Mouse (Mus musculus) embryo, embryonic 11.5 days (tissue): ENCODE measurements at regions not wholly inside any gene's neighbourhood (a gene's known extent, or its start where the extent isn't known, plus 50 kb on each side); places are given as distances from the start of the nearest gene placed in this dataset.

Source experiments
- DNase-seq: peaks from one replicate; pipeline ENCODE4 v3.0.0-alpha.2; 2012; ENCODE audit warnings: low read depth, low spot score

DNA sequence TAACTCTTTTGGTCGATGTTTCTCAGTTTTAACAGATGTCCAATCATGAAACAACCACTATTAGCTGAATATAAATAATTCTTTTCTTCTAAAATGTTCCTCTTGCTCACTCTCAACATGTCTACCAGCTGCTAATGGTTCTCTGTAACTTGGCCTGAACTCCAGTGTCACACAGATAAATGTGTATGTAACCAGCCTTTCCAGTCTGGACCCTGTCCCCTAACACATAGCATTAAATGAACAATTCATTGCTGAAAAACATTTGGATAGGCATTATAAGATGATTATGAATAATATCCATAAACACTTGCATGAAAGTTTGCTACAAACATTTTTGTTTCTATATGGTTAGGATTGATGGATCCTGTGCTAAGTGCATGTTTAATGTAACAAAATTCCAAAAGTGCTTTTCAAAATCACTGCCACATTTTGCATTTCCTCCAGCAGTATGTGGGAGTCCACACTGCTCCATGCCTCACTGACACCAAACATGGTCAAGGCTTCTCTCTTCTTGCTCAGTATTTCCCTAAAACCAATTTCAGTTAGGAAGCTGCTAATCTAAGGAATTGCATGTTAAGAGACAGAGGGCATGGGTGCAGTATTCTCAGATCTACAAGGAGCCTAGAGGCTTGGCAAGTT, 82.1 kb upstream of the Thbs1 start:
- no peak for DNase-seq

DNA sequence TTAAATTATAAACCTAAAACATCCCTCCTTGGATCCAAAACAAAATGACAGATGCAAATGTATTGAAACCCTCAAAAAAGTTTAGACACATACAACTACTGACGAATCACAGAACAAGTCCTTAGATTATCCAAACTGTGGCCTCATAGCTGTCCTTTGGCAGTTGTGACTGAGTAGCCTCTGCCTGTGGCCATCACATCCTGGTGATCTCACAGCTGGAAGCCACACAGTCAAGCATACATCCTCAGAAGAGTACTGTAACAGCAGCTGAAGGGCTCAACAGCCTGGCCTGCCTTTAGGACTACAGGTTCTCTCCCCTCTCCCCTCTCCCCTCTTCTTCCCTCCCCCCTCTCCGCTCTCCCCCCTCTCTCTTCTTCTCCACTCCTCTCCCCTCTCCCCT, 80.0 kb upstream of the Thbs1 start:
- no peak for DNase-seq

DNA sequence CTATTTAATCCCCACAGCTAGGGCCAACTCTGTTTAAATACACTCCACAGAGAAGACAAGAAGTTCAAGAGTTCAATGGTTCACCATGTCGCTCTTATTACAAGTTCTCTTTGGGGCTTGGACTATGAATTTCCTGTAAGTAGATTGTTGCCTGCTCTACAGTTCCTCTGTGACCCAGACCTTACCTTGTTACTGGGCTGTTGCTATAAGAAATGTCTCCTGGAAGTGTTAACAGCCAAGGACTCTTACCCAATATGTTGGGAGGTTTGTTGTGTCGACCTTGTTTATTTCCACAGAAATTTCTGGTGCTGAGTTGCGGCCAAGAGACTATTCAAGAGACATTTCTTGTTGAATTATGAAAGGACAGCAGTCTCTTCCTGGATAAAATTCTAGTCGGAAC, 78.3 kb upstream of the Thbs1 start:
- no peak for DNase-seq

DNA sequence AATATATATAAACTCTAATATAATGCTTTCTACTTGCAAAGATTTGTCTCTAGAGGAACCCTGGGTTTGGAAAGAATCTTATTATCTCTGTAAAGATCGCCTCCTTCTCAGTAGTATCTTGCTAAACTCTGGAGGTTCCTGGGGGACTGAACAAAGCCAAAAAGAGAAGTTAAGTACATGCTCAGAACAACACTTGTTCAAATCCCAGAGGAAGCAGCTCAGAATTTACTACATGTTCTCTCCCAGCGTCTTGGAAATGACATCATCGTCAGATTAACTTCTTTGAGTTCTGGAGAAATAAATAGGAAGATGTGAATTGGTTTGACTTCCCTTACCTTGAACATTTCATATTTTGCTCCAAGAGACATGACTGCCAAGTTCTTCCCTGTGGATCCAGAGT, 77.7 kb upstream of the Thbs1 start:
- DNase-seq, result no peak

DNA sequence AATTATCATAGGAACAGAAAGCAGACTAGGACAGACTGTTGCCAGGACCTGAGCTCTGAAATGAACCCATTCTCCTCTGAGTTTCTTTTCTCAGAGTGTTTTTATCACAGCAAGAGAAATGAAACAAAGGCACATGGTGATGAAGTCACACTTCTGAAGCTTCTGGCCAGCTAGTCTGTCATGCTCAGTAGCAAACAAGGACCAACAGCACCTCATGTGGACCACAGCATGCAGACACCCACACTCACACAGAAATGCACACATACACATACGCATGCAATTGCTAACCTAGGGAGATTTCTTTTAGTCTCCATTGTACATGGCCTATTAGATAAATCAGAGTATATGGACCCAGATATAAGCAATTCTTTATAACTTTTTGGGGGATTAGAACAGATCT, 76.3 kb upstream of the Thbs1 start:
- DNase-seq, result no peak

DNA sequence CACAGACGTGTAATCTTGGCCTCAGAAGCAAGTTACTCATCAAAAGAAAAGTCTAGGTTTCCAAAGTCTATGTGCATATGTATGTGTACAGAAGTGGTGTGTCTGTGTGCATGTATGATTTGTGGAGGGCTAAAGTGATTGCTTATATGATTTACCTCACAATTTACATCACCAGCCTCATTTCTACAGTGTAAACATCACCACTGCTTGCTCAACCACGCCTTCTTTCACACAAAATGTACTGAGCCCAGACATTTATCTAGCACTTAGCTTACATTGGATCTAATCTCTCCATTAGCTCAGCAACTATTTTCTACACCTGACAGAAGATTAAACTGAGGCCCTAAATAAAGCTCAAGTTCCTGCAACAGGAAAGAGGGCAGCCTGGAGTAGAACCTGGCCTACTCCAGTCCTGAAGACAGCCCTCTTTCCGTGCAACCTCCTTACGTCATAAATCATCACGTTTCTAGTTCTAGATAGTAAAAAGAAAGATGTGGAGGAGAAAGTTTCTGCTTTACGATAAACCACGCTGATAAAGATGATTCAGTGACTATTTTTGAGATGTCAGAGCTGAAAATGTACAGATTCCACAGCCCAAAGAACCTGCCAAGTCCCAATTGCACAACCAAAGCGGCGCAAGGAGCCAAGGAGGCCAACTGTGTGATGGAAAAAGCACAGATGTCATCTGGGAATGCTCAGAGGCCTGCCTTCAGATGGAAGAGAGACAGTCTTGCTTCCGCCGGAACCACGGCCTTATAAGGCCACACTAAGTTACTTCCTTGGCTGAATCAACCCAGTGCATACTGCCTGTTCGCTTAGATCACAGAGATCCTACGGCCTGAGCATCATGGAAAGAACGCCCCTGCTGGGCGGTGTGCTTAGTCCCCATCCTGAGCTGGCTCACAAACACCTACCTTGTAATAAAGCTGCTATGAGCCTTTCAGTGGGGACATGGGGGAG, 72.5 kb upstream of the Thbs1 start:
- DNase-seq, result no peak

DNA sequence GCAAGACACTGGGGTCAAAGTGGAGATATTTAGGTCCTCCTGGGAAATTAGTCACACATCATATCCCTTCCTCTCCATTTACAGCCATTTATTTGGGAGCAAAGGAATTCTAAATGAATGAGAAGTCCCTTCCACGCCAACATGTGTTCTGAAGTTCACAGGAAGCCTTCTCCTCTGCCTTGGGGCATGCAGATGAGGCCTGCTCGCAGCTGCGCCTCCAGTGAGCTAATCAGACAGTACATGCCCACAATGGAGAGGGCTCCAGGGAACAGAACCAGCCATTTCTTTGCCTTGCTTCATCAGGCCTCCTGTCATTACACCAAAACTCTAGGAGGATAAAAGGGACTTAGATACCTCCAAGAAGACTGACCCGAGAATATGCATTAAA, 71.9 kb upstream of the Thbs1 start:
- DNase-seq, result no peak

DNA sequence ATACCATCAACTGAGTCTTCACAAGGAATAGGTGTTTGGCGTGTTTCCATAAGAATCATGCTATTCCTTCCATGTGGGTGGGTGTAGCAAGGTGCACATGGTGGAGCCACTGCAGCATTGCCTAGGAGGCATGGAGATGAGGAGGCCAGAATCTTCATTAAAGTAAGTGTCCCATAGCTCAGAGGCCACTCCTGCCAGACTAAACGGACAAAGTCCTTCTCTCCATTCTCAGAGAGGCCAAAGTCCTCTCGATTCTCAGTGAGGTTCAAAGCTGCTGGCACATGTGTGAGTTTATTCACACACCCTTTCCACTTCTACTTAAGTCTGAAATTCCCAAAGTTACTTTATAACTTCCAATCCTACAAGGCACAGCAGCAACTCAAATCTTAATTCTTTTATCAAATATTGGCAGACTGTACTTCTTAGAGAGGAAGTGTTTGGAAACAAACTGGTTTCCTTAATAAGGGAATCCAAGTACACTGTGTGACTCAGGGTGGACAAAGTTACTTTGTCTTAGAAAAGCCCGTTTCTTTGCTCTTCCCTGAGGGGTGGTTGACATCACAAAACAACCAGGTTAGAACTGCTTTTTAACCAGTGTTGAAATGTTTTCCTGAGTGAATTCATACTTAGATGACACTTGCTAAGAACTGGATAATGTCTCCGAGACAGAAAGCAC, 69.2 kb upstream of the Thbs1 start:
- no peak for DNase-seq

DNA sequence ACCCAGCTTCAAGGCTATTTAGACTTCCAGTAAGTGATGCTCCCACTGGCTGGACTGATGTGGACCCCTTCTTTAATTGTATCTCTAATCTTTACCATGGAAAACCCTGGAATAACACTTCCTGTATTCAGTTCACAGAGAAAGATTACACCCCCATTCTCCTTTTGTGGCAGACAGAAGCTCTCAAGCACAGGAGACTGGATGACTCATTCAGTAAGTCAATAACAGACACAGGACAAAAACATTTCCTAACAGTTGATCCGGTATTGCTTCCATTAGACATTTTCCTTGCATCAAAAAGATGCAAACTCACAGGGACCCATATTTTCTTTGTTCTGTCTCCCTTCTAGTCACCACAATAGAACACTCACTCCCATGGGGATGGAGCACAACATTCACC, 67.0 kb upstream of the Thbs1 start:
- DNase-seq, result no peak

DNA sequence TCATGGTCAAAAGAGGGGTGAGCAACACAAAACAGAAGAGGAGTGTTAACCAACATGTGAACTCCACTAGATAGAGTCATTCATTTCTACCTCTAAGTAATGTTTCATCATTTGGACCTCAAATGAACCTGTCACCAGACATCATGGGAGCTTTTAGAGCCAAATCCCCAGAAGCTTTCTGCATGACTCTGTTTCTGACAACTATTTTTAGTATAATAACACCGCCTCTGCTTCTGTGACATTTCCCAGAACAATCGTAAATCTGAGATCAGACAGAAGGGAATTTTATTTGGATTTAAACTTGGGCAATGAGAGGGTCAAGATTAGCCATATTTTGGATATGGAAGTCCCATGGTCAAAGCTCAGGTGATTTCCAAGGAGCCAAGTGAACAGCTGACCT, 61.4 kb upstream of the Thbs1 start:
- no peak for DNase-seq

DNA sequence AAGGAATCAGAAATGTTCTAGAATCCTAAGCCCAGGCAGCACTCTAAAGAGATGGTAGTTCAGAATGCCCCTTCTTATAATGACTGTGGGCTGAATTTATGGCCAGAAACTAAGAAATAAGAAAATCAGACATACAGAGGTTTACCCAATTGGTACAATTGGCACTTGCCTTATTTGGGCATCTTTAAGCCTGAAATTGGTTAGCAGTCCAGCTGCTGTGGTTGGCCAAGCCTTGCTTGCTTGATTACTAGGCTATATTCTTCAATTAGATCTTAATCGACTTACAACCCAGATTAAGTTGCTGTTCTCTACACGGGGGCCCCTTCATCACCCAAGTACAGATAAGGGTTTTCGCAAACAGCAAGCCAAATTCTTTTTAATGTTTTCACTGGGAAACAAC, 60.1 kb upstream of the Thbs1 start:
- DNase-seq, result no peak

DNA sequence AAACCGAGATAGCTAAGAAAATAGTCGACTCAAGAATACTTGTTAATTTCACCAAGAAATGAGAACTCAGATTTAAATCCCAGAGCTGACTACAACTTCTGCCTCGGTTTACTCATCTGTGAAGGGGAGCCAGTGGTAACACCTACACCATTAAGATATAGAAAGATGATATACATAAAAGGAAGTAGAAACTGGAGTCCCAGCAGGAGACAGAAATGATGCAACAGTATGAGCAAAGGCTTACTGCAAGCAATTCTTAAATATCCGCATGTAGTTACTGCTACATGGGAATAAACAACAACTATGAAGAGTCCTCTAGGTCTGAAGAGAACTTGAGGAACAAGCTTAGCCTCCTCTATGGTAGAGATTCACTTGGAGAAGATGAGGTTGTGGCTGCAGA, 58.2 kb upstream of the Thbs1 start:
- DNase-seq, result no peak

DNA sequence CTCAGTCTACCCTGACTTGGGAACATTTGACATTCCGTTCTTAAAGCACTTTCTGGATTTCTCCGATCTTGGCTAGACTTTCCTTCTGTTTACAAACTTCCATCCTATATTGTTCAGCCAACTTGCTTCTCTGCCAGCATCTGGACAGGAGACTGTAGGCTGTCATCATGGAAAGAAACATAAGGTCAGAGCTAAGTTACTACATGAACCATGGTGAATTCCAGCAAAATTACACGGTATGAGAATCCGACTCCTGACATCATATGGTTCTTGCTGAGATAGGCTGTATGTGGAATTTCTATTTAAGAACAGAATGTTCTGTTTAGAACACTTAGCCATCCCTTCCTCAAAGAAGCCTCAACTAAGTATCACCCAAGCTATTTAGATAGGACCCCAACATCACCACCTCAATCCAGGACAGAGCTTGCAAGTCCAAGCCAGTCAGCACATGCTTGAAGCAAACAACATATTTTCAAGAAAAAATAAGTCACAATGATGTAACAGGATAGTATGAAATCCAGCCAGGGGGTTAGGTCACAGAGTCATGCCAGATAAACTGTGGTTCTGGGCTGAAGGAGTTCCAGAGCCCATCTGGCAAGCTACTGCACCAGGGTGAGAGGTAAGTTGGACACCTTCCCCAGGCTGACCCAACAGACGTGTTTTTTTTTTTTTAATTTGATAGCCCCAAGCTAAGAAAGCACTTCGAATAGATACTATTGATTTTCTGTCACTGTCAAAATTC, 52.9 kb upstream of the Thbs1 start:
- DNase-seq, result no peak

DNA sequence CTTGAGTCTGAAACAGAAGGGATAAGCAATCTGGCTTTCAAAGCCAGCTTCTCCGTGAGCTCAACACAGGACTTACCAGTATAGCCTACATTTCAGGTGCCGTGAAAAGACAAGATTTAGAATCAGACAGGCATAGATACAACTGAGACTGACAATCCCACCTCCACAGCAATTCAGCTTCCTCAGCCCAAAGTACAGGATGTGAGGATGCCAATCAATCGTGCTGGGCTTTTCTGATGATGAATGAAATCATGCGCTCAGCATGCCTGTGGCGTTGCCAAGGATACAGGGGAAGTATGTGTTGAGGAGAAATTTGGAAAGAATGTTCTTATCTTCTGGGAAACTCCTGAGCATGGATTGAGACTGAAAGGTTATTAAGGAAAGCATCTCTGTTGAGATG, 50.4 kb upstream of the Thbs1 start:
- no peak for DNase-seq
